In the genomic region with DNA sequence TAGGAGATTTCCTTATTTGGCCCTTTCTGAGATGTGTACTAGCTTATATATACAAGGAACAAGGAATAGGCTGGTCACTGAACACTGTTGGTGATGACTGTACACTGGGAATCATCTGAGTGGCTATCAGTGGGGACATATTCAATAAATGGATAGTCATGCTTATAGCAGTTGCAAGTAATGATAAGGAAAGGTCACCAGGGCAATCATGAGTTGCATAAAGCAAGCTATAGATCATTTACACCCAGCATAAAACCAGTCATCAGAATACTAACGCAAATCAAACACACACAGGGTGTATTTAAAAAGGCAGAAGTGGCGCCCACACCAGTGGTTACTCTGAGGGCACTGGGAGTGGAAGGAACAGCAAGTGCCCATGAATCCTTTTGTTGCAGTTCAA, we compare ENCODE assay signal across 21 mouse cellular contexts.
"Had no signal": no experiment of that assay in that cellular context is flagged by ENCODE, and none has a peak within 500 bp of the region (broad histone marks: within the 10 kb centered on the region; RNA-seq: fewer than 3 reads in every experiment).

No protein-coding gene starts in this region.

- H3K27ac ChIP-seq: kidney, embryonic 15.5 days; left cerebral cortex, adult 2 months; macrophage; midbrain, embryonic 12.5 days; midbrain, embryonic 15.5 days; neural tube, embryonic 12.5 days; neural tube, embryonic 15.5 days; stomach, embryonic 15.5 days had no signal

- H3K36me3 ChIP-seq: kidney, embryonic 15.5 days; midbrain, embryonic 12.5 days; midbrain, embryonic 15.5 days; neural tube, embryonic 12.5 days; neural tube, embryonic 15.5 days; stomach, embryonic 15.5 days had no signal

- H3K4me2 ChIP-seq: kidney, embryonic 15.5 days; lung, embryonic 14.5 days; midbrain, embryonic 12.5 days; midbrain, embryonic 15.5 days; neural tube, embryonic 12.5 days; neural tube, embryonic 15.5 days; stomach, embryonic 15.5 days had no signal

- H3K4me3 ChIP-seq: kidney, embryonic 15.5 days; left cerebral cortex, adult 2 months; midbrain, embryonic 12.5 days; midbrain, embryonic 15.5 days; neural tube, embryonic 12.5 days; neural tube, embryonic 15.5 days; stomach, embryonic 15.5 days had no signal

- ATAC-seq: lung, postnatal 0 days; midbrain, embryonic 15.5 days had no signal

- DNase-seq: kidney, adult 11 months; kidney, adult 8-10 months; kidney, postnatal 10 days; kidney, postnatal 36 days; layer of hippocampus, postnatal 36 days; lung, embryonic 14.5 days; right cerebral cortex, adult 18-20 months; right cerebral cortex, postnatal 14 days; right cerebral cortex, postnatal 4 days; spleen, adult 18-20 months; thymus, adult 18-20 months; thymus, postnatal 36 days had no signal

- H3K9ac ChIP-seq: kidney, embryonic 15.5 days; lung, embryonic 14.5 days; midbrain, embryonic 12.5 days; midbrain, embryonic 15.5 days; neural tube, embryonic 12.5 days; neural tube, embryonic 15.5 days; stomach, embryonic 15.5 days had no signal

- H3K27me3 ChIP-seq: kidney, embryonic 15.5 days; midbrain, embryonic 12.5 days; midbrain, embryonic 15.5 days; neural tube, embryonic 12.5 days; neural tube, embryonic 15.5 days; stomach, embryonic 15.5 days had no signal

- H3K9me3 ChIP-seq: kidney, embryonic 15.5 days; midbrain, embryonic 12.5 days; midbrain, embryonic 15.5 days; neural tube, embryonic 12.5 days; neural tube, embryonic 15.5 days; stomach, embryonic 15.5 days had no signal
